Mouse (Mus musculus) heart, adult 2 months (tissue): ENCODE data around the gene 9930111J21Rik1.
"Not testable (repeated sequence)": the region's sequence is repeated elsewhere in the genome, so short reads cannot be mapped to it uniquely, and the experiment has no call there.

Source experiments
- CTCF ChIP-seq: fragments of 200-600 bp; IDR thresholded peaks from 2 replicates; pipeline ENCODE4 v1.8.1; 2022; ENCODE audit warnings: antibody characterized with exemption, mild to moderate bottlenecking, moderate library complexity
- EP300 ChIP-seq: fragments of 200-500 bp; IDR thresholded peaks from 2 replicates; pipeline ENCODE4 v1.6.1; 2011; ENCODE audit warnings: low read depth, low read length, control low read depth; ENCODE audit not compliant: insufficient read depth
- POLR2A ChIP-seq: fragments of 200-500 bp; IDR thresholded peaks from 2 replicates; pipeline ENCODE4 v1.6.1; 2011; ENCODE audit warnings: mild to moderate bottlenecking, low read depth, low read length, control low read depth; ENCODE audit not compliant: insufficient read depth

DNA sequence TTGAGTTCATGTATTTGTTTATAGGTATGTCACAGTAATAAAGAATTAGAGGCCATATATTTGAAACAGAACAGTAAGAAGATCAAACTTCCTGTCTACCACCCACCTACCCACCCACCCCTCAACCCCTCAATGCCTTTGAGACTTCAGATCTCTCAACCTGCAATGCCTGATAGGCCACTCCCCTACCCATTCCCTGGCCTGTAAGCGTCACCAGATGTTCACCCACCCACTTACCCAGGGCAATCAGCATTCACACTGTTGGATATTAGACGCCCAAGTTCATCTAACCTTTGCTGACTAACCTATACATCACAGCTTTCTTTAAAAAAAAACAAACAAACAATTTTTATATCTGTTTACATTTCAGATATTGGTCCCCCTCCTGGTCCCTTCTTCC, 10.8 kb upstream of the 9930111J21Rik1 start:
- not testable (repeated sequence) for TF ChIP-seq CTCF, POLR2A, EP300
